Mouse (Mus musculus) embryonic fibroblast, embryonic 13.5 days (primary cell): ENCODE measurements around the gene Idi1. TPM values are rescaled to one million over a fixed set of nuclear protein-coding genes. Genes with fewer than 3 reads are reported as not detected.
"Not testable (repeated sequence)": the region's sequence is repeated elsewhere in the genome, so short reads cannot be mapped to it uniquely, and the experiment has no call there.

ENCODE experiments used
- H3K27ac ChIP-seq: 2 replicates; pipeline ENCODE4 v1.5.1; 2012; ENCODE audit warnings: low read length, control low read depth, inconsistent platforms; ENCODE audit not compliant: insufficient read depth
- H3K4me1 ChIP-seq: 2 replicates; pipeline ENCODE4 v1.6.1; 2011; ENCODE audit warnings: low read length; ENCODE audit not compliant: control insufficient read depth, insufficient read depth
- H3K4me3 ChIP-seq: 2 replicates; pipeline ENCODE4 v1.5.1; 2011; ENCODE audit warnings: mild to moderate bottlenecking, control low read depth, low read length; ENCODE audit not compliant: insufficient read depth
- CTCF ChIP-seq: IDR thresholded peaks from 2 replicates; pipeline ENCODE4 v1.5.1; 2011; ENCODE audit warnings: mild to moderate bottlenecking, control low read depth, low read length, moderate library complexity, borderline replicate concordance; ENCODE audit not compliant: insufficient read depth
- POLR2A ChIP-seq: IDR thresholded peaks from 2 replicates; pipeline ENCODE4 v1.6.1; 2011; ENCODE audit warnings: low read depth, mild to moderate bottlenecking, control low read depth, low read length, moderate library complexity
- polyA plus RNA-seq: library from polyadenylated mRNA; stranded (reverse); fragments of >200 nt; gene quantifications from 2 replicates; pipeline ENCODE4 v1.2.4, GENCODE M21; 2011; ENCODE audit warnings: low read depth; ENCODE audit not compliant: missing spikeins, insufficient read length

Idi1 gene
- polyA plus RNA-seq = 108 and 140 TPM in 2 replicates

DNA sequence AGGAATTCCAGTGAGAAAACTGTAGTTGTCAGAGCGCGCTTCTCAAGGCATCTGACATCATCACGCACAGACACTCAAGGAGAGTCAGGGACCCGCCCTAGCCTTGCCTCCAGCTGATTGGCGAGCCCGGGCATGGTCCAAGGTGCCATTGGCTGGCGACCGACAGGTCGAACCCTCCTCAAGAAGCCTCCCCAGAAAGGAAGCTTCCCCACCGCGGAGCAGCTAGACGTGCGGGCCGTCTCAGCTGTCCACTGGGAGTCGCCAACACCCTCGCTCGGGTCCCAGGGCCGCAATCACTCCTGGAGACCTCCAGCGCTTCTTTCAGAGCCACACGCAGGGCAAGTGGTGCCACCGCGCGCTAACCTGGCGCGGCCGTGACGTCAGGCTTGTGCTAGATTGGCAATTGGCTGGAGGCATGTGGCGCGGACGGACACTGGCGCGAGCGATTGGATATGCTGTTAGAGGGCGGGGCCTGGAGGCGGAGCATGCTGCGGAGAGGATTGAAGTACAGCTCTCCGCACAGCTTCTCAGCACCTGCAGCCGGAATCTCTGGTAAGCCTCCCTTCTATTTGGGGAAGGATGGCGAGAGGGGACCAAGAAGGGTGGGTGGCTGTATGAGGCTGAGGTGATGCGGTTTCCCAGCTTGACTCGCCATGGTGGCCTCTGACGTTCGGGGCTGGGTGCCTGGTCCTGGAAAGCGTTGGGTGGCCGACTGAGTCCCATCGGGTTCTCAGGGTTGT, at the start of gene Idi1:
Gene Idi1 (plus strand): TSS at position 57 of the 740 bp plus-strand sequence.
- H3K4me1 ChIP-seq = no peaks in the 10 kb centered on the region
- H3K27ac ChIP-seq = peak within 1 kb of the TSS; percentile 75
- H3K4me3 ChIP-seq = peak within 1 kb of the TSS; percentile 69
- no peak for TF ChIP-seq CTCF
- TF ChIP-seq POLR2A = peak; percentile 90

DNA sequence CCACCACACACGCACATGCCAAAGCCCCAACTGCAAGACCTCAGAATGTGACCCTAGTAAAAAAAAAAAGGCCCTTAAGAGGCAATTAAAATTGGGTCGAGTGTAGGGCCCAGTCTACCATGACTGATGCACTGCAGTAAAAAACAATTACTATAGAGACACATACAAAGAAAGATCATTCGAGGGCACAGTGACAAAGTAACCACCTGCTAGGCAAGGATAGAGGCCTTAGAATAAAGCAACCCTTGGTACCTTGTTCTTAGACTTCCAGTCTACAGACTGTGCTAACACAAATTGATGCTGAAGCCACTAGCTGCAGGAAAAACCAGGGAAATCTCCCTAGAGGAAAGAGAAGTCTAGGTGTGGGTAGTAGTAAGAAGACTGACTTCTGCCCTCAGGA, 46.9 kb upstream of the Idi1 start:
- no peaks in the 10 kb centered on the region for H3K4me1 ChIP-seq
- TF ChIP-seq POLR2A (no peak), CTCF (no peak)
- H3K27ac ChIP-seq = no peak overlapping the region
- no peak overlapping the region for H3K4me3 ChIP-seq

DNA sequence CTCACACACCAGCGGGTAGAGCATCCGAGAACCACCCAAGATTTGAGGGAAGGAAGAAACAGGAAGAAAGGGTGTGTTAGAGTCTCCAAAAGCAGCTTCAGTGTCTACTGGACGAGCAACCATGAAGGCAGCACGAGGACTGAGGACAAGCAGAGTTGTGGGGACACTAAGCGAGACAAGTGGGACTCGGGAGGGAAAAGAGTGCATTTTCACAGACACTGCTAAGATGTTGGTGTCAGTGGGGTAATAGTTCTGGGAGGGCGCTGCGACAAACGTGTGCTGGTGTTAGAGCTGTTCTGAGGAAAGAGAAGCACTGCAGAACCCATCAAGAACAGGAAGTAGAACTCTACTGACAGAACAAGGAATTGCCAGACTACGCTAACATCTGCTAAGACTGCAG, 46.2 kb upstream of the Idi1 start:
- Histone ChIP-seq H3K27ac (no peak overlapping the region), H3K4me3 (no peak overlapping the region), H3K4me1 (no peaks in the 10 kb centered on the region)
- no peak for TF ChIP-seq CTCF
- no peak for TF ChIP-seq POLR2A

DNA sequence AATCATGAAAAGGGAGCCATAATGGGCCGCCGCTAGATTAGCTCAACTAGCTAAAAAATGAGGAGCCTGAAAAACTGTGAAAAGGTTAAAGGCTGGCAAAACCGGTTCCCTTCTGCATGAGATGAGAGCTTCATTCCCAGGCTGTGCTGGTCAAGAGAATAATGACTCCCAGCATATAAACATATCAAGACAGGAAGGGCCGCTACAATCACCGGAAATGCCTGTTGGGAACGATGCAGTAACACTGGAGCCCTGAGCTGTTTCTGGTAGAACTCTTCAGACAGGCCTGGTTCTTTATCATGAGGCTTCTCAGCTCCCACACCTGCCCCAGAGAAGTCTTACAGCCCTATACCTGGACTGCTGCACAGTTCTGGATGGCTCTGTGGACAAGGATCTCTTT, 45.4 kb upstream of the Idi1 start:
- Histone ChIP-seq H3K27ac (no peak overlapping the region), H3K4me1 (no peaks in the 10 kb centered on the region), H3K4me3 (no peak overlapping the region)
- TF ChIP-seq POLR2A = no peak
- TF ChIP-seq CTCF = no peak

DNA sequence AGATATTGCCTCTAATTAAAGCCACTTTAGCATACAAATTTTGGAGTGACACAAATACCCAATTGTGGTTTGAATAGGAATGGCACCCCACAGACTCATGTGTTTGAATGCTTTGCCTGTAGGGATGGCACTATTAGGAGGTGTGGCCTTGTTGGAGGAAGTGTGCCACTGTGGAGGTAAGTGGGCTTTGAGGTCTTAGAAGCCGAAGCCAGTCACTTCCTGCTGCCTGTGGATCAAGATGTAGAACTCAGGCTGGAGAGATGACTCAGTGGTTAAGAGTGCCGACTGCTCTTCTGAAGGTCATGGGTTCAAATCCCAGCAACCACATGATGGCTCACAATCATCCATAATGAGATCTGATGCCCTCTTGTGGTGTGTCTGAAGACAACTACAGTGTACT, 44.4 kb upstream of the Idi1 start:
- TF ChIP-seq POLR2A (no peak), CTCF (no peak)
- no peak overlapping the region for H3K4me3 ChIP-seq
- H3K4me1 ChIP-seq = no peaks in the 10 kb centered on the region
- H3K27ac ChIP-seq = no peak overlapping the region

DNA sequence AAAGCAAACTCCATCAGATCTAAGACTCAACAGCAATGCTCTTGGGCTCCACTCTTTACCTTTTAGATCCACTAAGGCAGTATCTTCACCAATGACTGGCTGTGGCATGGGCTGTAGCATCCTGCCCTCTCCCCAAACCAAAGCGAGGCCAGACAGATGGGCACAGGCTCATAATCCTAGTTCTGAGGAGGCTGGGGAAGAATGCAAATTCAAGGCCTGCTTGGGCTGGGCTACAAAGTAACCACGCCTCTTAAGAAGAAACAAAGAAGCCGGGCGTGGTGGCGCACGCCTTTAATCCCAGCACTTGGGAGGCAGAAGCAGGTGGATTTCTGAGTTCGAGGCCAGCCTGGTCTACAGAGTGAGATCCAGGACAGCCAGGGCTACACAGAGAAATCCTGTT, 43.5 kb upstream of the Idi1 start:
- H3K27ac ChIP-seq, H3K4me3 ChIP-seq, H3K4me1 ChIP-seq: not testable (repeated sequence)

DNA sequence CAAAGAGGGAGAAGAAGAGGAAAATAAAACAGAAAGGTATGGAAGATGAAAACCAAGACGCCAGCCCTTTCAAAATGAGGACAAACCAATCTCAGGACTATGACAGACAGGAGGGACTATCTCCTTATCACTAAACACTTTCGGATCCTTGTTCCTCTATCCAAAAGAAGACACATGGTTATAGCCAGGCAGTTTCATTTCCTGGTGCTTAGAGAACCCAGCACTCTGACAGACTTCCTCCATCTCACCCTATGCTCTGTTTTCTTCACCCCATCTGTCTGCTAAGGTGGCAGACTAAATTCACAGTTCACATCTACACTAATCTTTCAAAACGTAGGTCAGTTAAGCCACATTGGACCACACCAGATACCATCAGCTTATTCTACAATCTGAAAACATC, 43.0 kb upstream of the Idi1 start:
- no peak overlapping the region for H3K27ac ChIP-seq
- H3K4me1 ChIP-seq = no peaks in the 10 kb centered on the region
- no peak overlapping the region for H3K4me3 ChIP-seq
- TF ChIP-seq CTCF (no peak), POLR2A (no peak)

DNA sequence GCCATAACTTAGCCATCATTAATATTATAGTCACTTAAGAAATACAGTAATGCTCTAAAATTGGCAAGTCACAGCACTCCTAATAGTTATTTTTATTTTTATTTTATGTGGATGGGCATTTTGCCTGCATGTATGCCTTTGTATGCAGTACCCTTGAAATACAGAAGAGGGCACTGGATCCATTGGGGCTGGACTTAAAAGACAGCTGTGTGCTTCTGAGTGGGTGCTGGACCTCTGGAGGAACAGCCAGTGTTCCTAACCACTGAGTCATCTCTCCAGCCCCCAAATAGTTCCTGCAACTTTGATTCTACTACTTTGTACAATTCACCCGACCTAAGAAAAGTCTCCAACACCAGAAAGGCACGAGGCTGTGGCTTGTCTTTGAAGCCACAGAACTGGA, 37.6 kb upstream of the Idi1 start:
- H3K4me1 ChIP-seq = no peaks in the 10 kb centered on the region; the same call in 1 of the 2 replicates
- no peak overlapping the region for H3K27ac ChIP-seq
- no peak for TF ChIP-seq POLR2A
- no peak for TF ChIP-seq CTCF
- H3K4me3 ChIP-seq = no peak overlapping the region

DNA sequence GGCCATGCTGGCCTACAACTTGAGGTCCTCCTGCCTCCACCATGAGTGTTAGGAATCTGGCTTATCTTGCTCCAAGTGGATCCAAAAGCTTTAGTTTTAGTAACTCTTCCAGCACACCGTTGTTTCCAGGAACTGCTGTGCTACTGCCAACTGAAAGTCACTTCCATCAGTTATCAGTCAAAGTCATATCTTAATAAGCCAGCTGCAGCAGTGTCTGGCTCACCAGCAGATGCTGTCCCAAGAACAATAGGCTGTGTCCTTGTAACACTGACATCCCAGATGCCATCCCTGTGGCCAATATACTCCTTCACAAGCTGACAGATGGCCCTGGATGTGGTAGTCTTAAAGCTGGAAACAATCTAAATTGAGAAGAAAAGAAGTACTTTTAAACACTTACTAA, 36.0 kb upstream of the Idi1 start:
- Histone ChIP-seq H3K4me3 (no peak overlapping the region), H3K4me1 (no peaks in the 10 kb centered on the region; the same call in 1 of the 2 replicates), H3K27ac (no peak overlapping the region)
- TF ChIP-seq CTCF (no peak), POLR2A (no peak)

DNA sequence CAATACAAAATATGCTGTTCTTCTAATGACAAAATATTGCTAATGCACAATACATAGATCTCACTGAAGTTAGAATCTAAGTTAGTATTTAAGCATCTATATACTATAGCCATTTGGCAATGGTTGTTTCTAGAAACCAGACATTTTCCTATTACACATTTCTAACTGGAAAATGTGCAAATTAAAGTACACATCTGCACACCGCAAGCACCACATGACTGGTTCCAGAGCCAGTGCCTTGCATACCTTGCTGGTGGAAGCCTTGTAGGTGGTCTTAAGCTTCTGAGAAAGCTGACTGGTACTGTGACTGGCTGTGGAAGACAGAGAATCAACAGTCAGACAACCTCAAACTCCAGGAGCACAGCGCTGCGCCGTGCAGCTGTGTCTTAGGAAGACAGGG, 31.9 kb upstream of the Idi1 start:
- H3K4me1 ChIP-seq = no peaks in the 10 kb centered on the region
- TF ChIP-seq CTCF (no peak), POLR2A (no peak)
- H3K4me3 ChIP-seq = no peak overlapping the region
- no peak overlapping the region for H3K27ac ChIP-seq
